Mouse (Mus musculus): ENCODE results near the gene Atg7.

Atg7 gene

DNA sequence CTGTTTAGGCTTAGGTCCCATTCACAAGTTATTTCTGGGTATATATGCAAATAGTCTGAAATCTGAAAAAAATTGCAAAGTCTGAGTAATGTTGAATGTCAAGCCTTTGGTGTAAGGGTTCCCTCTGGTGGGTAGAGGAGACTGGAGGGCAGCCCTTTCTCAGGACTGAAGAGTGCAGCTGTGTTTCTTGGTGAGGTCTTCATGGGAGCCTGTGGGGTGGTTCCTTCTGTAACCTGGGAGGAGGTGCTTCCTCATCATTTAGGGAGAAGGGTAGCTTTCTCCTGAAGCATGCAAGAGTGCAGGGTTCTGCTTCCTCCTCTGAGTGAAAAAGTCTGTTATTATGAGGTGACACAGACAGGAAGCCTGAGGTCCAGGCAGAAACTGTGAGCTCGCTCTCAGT, 40.8 kb downstream of the Atg7 start:
- DNase-seq (ENCODE audit: inconsistent age in 2 of 2, low spot score in 1 of 2) = no peak

DNA sequence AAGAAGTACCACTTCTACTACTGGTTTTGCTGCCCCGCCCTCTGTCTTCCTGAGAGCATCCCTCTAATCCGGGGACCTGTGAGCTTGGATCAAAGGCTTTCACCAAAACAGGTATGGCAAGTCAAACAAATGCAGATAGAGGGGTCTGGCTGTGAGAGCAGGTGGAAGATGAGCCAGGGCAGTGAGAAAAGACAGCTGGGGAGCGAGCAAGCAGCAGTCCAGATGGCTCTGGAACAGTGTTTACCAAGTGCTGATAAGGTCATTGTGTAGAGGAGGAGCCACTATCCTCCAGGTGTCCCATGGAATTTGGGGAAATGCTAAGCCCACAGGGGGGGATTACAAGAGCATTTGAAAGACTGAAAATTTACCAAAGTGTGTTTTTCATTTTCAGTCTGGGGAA, 41.5 kb downstream of the Atg7 start:
- no peak for DNase-seq (ENCODE audit: inconsistent age in 2 of 2, low spot score in 1 of 2)

DNA sequence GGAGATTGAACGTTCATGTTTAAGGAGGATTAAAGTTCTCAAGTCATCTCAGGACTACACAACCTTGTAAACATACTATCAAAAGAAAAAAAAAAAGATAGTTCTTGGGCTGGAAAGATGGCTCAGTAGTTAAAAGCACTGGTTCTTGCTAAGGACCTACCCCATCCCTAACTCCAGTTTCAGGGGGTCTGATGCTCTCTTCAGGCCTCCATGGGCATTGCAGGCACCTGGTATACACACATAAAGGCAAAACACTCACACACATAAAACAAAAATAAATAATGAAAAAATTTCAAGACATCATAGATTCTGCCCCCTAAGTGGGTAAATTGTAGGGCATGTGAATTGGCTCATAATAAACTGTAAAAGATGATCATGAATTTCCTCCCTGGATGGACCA, 42.5 kb downstream of the Atg7 start:
- no peak for DNase-seq (ENCODE audit: inconsistent age in 2 of 2, low spot score in 1 of 2)

DNA sequence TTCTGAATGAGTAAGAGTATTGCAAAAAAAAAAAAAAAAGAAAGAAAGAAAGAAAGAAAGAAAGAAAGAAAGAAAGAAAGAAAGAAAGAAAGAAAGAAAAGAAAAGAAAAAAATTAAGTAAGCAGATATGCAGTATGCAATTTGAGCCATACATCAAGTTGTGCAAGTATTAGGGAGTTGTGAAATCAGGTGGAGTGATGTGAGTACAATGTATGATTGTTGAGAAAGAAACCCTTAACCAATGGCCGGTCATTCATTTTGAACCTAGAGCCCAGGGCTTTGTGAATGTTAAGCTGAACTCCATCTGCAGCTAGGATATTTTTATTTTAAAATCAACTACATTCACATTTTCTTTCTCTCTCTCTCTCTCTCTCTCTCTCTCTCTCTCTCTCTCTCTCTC, 44.1 kb downstream of the Atg7 start:
- DNase-seq (ENCODE audit: inconsistent age in 2 of 2, low spot score in 1 of 2) = no peak

DNA sequence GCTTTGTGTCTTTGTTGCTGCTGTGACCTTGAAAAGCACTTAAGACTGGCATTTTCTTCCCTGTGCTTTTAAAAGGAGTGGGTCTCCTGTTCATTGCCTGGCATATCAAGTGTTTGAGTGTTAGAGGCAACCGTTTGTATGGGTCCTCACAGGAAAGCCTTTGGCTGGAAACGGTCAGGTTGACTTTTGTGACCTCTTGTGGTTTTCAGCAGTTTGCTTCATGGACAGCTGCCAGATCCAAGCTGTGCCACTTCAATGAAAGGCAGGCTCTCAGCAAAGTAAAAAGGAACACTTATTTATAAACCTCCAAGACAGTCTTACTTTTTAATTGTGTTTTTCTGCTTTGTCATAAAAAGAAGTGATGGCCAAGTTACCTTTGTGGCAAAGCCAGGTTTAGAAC, 47.8 kb downstream of the Atg7 start:
- DNase-seq (ENCODE audit: inconsistent age in 2 of 2, low spot score in 1 of 2) = peak; percentile 39 to 49

DNA sequence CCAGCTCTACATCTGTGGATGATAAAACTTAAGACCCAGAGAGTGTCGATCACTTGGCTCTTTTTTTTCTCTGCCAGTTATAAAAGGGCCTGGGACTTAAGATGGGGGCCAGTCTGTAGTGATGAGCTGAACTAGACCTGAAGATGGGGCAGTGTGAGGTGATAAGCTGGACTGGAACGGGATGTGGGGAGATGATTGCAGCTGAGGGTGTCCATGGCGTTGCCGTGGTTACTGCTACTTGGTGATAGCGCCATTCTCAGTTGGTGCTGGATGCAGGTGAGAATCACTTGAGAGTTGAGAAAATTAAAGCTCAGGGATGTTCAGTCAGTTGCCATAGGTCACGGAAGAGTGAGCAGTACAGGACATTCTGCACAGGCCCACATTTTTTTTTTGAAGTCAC, 48.6 kb downstream of the Atg7 start:
- DNase-seq (ENCODE audit: inconsistent age in 2 of 2, low spot score in 1 of 2) = no peak

DNA sequence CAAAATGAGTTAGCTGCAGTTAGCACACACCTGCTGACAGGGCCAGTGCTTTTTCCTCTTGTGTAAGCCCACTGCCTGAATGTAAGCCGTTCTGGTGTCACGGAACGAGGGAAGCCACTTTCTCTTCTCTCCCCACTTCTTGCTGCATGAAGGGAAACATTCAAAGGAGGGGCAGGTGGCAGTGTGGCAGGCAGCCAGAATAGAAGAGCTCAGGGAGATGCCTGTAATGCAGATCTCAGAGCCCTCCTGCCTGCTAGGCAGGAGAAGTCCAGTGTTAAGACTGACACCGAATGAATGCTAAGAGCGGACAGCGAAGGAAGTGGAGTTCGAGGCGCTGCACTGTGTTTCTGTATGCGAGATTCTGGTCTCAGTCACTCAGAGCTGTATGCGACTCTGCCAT, 49.8 kb downstream of the Atg7 start:
- no peak for DNase-seq (ENCODE audit: inconsistent age in 2 of 2, low spot score in 1 of 2)

DNA sequence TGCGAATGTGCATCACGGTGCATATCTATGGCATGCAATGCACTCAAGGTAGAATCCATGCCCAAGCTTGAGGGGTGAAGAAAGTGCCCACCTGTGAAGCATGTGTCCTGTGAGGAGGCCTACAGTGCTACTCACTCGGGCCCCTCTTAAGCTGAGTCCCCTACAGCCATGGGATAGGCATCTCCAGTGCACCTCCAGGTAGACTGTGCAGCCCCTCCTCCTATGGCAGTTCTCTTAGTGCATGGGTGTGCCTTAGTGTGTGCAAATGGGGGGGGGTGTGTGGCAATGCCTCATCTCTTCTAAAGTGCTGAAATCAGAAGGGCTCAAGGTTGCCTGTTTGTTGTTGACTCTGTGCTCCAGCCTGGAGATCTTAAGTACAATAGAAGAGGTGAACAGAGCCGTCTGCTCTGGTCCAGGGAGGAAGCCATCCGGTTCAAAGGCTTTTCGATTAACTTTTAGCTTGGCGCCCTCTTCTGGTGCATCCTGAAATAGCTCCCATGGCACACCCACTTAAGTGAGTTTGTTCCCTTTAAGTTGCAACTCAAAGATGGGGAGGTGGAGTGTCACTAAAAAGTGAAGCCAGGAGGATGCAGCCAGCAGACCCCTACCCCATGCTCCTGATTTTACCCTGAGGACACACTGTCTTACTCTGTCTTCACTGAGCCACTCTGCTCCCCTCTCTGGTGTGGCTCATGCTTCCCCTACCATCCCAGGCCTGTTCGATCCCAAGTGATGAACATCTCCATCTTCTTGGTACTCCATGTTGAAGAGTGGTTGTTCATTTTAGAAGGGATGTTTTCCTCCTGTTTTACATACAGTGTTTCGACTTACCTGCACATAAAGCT, 55.0 kb downstream of the Atg7 start:
- peak; percentile 47 to 88 for DNase-seq (ENCODE audit: inconsistent age in 2 of 2, low spot score in 1 of 2)

DNA sequence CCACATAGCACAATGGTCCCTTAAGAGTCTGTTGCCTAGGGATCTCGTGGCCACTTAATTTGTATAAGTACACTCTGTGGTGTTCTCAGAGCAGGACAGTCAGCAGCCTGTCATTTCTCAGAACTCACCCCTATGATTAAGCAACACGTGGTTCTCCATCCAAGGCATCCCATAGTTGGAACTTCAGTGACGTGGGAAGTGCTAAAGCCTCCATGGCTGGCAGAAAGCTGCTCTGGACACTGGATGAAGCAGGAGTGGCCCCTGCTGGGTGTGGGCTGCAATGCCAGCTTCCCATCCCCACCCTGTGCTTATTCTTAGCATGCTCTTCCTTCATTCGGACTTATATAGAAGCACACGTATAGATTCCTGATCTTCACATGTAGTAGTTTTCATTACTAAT, 55.7 kb downstream of the Atg7 start:
- no peak for DNase-seq (ENCODE audit: inconsistent age in 2 of 2, low spot score in 1 of 2)

DNA sequence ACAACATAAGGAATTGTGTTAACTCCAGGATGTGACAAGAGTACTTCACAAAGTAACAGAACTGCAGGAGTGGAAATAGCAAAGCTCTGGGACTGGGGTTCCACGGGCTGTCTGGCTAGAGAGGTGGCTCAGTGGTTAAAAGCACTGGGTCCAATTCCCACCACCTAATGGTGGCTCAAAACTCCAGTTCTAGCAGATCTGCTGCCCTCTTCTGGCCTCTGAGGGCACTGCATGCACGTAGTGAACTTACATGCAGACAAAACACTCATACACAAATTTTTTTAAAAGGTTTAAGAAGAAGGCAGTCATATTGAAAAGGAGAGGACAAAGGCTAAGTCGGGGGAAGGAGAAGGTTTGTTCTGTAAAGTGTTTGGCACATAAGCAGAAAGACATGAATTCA, 57.8 kb downstream of the Atg7 start:
- DNase-seq (ENCODE audit: inconsistent age in 2 of 2, low spot score in 1 of 2) = no peak

DNA sequence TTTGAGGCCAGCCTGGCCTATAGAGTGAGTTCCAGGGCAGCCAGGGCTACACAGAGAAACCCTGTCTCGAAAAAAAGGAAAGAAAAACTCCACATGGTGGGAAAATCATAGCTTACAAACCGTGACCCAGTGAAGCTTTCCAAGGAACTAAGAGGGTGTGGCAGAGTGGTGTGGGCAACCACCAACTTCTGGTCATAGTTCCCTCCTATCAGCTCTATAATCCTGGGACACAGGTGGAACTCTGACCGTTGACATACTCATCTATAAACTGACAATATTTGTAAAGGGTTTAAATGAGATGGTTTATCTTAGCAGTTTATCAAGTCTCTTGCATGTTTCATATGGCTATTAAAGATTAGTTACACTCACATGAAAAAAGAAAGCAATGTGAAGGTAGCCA, 64.1 kb downstream of the Atg7 start:
- no peak for DNase-seq (ENCODE audit: inconsistent age in 2 of 2, low spot score in 1 of 2)

DNA sequence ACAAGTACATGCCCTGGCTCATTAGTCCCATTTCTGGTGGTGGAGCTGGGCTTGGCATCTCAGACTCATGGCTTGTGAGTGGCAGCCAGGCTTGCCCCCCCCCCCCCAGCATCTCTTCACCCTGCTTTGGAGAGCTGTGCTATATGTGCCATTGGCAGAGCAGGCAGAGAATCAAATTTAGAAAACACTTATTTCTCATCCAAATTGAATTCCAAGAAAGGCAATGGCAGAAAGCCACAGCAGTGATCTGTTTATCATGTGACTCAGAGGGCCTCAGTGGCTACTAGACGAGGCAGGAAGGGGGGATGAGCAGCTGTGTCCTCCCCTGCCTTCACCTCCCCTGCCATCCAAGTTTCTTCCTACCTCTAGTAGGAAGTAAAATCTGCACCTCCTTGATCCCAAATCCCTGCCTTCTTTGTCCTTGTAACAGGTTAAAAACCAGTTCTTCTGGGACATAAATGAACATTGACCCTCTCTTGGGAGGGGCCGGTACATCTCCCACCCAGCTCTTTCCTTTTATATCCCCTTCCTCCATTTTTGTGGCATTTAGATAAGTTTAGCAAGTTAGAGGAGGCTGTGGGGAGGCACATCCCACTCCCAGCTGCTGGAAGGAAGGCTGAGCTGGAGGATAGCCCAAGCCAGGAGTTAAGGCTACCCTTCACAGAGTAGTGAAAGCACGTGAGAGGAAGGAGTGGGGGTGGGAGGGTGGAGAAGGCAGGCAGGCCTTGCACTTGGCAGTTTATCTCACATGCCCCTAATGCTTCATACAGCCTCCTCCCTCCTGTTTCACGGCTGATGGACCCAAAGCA, 69.5 kb downstream of the Atg7 start:
- peak in 1 of 2 experiments; percentile 35 for DNase-seq (ENCODE audit: inconsistent age in 2 of 2, low spot score in 1 of 2)

DNA sequence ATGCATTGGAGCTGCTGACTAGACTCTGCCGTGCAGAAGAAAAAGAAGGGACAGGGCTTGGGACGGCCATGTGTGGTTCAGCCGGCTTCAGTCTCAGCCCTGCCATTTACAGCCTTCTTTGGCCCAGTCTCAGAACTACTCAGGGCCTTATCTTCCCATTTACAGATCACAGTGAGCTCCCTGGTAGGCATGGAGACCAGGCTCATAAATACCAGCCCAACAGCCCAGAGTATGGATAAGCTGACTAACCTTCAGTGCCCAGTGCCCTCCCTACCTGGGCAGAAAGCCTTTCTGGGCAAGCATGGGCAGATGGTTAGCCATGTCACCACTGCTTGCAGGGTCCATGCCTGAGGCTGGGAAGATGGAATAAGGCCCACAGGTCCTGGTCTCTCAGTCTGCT, 70.6 kb downstream of the Atg7 start:
- no peak for DNase-seq (ENCODE audit: inconsistent age in 2 of 2, low spot score in 1 of 2)

DNA sequence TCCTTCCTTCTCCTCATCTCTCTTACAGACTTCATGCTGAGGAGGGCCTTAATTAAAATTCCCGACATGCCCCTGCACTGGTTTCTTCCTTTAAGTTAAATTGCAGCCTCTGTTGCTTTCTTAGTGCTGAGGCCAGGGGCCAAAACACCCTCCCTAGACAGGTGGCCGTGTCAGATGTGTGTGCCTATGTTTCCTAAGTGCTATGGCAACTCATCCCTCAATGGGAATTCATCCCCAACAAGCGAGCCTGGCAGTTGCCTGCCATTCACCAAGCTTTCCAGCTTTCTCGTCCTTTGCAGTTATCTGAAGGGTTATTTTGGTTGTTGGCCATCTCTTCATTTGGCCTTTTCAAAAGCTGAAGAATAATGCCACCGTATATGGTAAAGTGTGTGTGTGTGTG, 71.8 kb downstream of the Atg7 start:
- DNase-seq (ENCODE audit: inconsistent age in 2 of 2, low spot score in 1 of 2) = no peak

DNA sequence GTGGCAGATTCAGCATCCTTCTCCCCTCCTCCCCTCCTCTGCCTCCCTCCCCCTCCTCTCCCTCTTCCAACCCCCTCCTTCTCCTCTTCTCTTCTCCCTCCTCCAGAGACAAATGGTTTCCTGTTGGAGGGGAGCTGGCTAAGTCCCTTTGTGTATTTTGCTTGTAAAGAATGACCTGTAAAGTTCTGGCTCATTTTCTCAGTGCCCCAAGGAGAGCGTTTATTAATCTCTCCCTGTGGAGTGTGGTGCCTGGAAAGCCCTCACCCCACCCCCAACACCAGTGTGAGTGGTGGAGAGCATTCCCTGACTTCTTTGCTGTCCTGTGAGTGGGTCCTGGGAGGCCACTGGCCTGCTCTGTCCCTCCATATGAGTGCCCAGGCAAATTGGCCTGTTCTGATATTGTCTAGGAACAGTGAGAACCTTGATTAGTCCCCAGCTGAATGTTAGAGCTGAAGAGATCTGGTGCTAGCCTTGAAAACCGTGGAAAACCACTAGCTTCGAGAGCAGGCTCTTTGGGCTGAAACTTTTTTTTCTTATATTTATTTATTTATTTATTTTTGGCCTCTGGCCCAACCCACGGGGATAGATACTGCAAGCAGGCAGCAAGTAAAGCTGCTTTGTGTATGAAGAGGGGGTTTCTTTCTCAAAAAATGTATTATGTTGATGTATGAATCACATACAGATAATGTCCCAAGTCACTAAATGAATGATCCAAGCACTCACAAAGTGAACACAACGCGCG, 72.6 kb downstream of the Atg7 start:
- peak in 1 of 2 experiments; percentile 61 for DNase-seq (ENCODE audit: inconsistent age in 2 of 2, low spot score in 1 of 2)

DNA sequence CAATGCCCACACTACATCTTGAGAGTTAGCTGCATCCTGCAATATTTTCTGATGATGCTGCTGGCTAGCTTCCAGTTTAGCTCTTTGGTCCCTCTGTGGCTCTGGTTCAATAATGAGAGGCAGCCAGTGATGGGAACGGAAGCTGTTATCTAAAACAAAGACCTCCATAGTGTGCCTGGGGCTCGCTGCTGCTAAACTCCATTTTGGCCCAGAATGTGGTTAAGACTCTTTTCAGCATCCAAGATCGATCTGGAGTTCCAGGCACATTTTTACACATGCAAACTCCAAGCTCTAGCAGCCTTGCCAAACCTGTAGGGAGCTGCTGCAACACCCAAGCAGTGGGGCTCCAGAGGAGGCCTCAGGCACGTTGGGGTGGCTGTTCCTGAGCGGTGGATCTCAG, 76.2 kb downstream of the Atg7 start:
- no peak for DNase-seq (ENCODE audit: inconsistent age in 2 of 2, low spot score in 1 of 2)

DNA sequence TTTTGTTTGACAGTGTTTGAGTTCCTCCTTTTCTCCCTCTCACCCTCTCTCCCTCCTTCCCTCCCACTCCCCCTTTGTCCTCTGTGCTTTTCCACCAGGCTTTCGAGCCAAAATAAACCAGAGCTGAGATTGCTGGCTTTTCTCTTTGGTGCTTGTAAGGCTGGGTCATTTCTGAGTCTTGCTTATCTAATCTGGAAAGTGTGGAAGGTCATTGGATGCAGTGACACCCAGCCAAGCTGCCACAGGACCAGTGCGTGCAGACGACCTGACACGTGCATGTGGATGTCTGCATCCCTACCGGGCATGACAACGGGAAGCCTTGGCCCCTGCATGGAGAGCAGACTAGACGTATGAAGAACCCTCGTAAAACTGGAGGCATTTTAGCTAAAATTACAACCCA, 76.8 kb downstream of the Atg7 start:
- peak; percentile 31 to 60 for DNase-seq (ENCODE audit: inconsistent age in 2 of 2, low spot score in 1 of 2)

DNA sequence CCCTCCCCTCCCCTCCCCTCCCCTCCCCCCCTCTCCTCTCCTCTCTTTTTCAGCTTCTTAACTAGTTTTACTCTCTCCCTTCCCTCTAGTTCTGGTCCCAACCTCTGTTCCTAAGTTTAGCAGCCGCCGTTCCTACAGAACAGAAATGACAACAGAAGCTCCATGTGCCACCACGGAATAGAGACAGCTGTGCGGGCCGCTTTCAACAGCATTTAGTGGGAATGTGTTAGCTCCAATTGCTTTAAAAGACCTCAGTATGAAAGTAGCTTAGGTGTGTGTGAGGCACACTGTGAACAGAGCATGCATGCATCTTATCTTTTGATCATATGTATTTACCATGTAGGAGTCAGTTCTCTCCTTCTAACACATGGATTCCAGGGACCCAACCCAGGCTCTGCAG, 79.1 kb downstream of the Atg7 start:
- no peak for DNase-seq (ENCODE audit: inconsistent age in 2 of 2, low spot score in 1 of 2)

DNA sequence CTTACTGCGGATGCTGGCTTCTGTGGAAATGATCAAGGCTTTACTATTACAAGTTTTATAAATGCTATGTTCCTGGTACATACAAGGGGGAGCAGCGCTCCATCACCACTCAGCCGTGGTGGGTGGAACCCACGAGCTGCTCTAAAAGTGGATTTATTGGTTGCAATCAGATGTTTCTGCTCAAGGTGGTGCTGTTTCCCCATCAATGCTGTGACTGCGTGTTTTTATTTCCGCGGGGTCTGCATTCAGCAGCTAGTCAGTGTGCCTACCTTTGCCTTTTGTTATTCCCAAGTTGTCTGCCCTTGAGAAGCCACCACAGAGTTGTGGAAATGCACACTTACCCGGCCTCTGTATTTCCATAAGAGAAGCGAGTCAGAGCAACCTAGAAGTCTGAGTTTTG, 81.0 kb downstream of the Atg7 start:
- peak; percentile 43 to 85 for DNase-seq (ENCODE audit: inconsistent age in 2 of 2, low spot score in 1 of 2)

DNA sequence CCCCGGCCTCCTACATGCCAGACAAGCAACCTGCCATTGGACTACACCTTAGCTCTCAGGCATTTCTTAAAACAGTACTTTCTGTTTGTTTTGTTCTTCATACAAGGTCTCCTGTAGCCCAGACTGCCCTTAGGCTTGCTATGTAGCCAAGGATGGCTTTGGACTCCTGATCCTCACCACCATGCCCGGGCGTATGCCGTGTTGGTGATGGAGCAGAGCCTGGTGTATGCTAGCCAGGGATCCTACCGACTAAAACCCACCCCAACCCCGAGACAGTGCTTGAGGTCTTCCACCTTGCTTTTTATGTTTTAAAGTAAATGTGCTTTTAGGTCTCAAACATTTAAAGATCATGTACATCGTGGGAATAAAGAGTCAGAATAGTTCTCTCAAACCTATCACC, 81.5 kb downstream of the Atg7 start:
- DNase-seq (ENCODE audit: inconsistent age in 2 of 2, low spot score in 1 of 2) = no peak

DNA sequence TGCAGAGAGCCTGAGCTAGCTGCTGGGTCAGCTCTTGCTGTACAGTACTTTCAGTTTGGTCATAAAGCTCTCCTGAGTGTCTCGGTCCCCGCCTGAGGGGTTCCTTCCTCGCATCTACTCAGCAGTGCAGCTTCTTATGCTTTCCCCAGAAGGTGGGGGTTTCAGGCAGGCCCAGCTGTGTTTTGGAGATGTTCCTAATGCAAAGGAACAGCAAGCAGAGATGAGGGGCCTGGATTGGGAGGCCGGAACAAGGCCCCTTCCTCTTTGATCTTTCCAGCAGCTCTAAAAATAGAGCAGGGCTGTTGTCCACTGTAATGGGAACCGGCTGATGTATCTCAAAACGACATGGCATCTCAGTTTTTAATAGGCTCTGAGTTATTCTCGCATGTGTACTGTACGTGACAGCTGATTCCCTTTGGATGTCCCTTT, 82.3 kb downstream of the Atg7 start:
- peak in 1 of 2 experiments; percentile 63 for DNase-seq (ENCODE audit: inconsistent age in 2 of 2, low spot score in 1 of 2)

DNA sequence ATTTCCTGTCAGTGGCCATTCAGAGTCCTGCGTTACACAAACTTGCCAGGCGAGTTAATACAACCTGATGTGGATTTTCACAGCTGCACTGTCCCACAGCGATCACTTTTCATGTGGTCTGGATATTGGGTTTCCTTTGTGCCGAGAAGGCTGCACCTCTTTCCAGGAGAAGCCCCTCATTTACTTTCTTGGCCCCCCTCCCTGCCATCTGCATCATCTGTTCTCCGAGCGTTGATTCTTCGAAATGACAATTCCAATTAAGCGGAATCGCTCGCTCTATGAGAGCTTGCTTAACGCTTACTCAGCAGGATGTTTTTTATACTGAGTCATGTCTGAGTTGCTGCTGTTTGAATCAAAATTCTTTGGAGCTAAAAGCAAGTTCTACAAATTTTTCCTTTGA, 83.8 kb downstream of the Atg7 start:
- DNase-seq (ENCODE audit: inconsistent age in 2 of 2, low spot score in 1 of 2) = no peak

All from adrenal gland, adult (tissue).